Mouse (Mus musculus) forebrain, embryonic 11.5 days (tissue): ENCODE data around the gene Tdrd5. TPM values are rescaled to one million over a fixed set of nuclear protein-coding genes. Genes with fewer than 3 reads are reported as not detected.
"Not testable (repeated sequence)": the region's sequence is repeated elsewhere in the genome, so short reads cannot be mapped to it uniquely, and the experiment has no call there.

Experiments used
- ATAC-seq: fragments of 200-750 bp; cut with Nextera tagmentation; replicated peaks from 2 replicates; pipeline ENCODE4 v1.8.0; 2017; ENCODE audit warnings: moderate TSS enrichment; ENCODE audit not compliant: low FRiP score
- DNase-seq: peaks from one replicate; pipeline ENCODE4 v3.0.0-alpha.2; 2017; ENCODE audit warnings: low spot score
- H3K27ac ChIP-seq: fragments of 300-500 bp; sonication (generic); 2 replicates; pipeline ENCODE4 v1.5.1; 2014; ENCODE audit warnings: low read depth, low read length
- H3K27me3 ChIP-seq: fragments of 300-500 bp; sonication (generic); 2 replicates; pipeline ENCODE4 v1.6.1; 2014; ENCODE audit warnings: mild to moderate bottlenecking, low read length, mixed read lengths; ENCODE audit not compliant: control insufficient read depth, insufficient read depth
- H3K36me3 ChIP-seq: fragments of 300-500 bp; sonication (generic); 2 replicates; pipeline ENCODE4 v1.6.1; 2014; ENCODE audit warnings: mild to moderate bottlenecking, low read length, moderate library complexity, mixed read lengths; ENCODE audit not compliant: control insufficient read depth, insufficient read depth
- H3K4me1 ChIP-seq: fragments of 300-500 bp; sonication (generic); replicated peaks from 2 replicates; pipeline ENCODE4 v1.6.1; 2014; ENCODE audit warnings: low read length, mixed read lengths; ENCODE audit not compliant: control insufficient read depth, insufficient read depth
- H3K4me2 ChIP-seq: fragments of 300-500 bp; sonication (generic); 2 replicates; pipeline ENCODE4 v1.6.1; 2014; ENCODE audit warnings: low read depth, mild to moderate bottlenecking, low read length, moderate library complexity, mixed read lengths; ENCODE audit not compliant: severe bottlenecking
- H3K4me3 ChIP-seq: fragments of 300-500 bp; sonication (generic); 2 replicates; pipeline ENCODE4 v1.5.1; 2014; ENCODE audit warnings: low read depth, low read length
- H3K9ac ChIP-seq: fragments of 300-500 bp; sonication (generic); 2 replicates; pipeline ENCODE4 v1.6.1; 2014; ENCODE audit warnings: low read length
- H3K9me3 ChIP-seq: fragments of 300-500 bp; sonication (generic); 2 replicates; pipeline ENCODE4 v1.6.1; 2016; ENCODE audit warnings: low read length, mixed read lengths; ENCODE audit not compliant: control insufficient read depth
- WGBS: fragments of 180-500 bp; shearing (Covaris S2); extraction: QIAGEN DNeasy Blood & Tissue Kit; methylation state at CpG from one replicate; pipeline ENCODE4 v1.1.7; 2014; 5-methylcytosine and 5-hydroxymethylcytosine counted together
- polyA plus RNA-seq: library from polyadenylated mRNA; unstranded; fragments of >200 nt; fragmentation: Nextera tagmentation; extraction: Ambion mirVana; gene quantifications from 2 replicates; pipeline ENCODE4 v1.2.1, GENCODE M21; 2014

The Tdrd5 gene
- polyA plus RNA-seq, 1 experiment from 2014 or later: 0.32 TPM

- H3K9me3 ChIP-seq: no peaks in the 10 kb centered on the region
- H3K27me3 ChIP-seq: peaks cover 31% of the 10 kb centered on the region
- no peak overlapping the region for H3K9ac ChIP-seq
- ATAC-seq (no peak), DNase-seq (no peak)
- H3K27ac ChIP-seq: no peak overlapping the region
- H3K4me1 ChIP-seq: no peaks in the 10 kb centered on the region
- H3K4me3 ChIP-seq: no peak overlapping the region
- H3K36me3 ChIP-seq: no peaks in the 10 kb centered on the region
- 89% methylated on average over 1 of the region's 1 CpGs for WGBS
- no peak overlapping the region for H3K4me2 ChIP-seq
These were observed 5.1 kb upstream of the Tdrd5 start for GRCm38 (mm10) chr1:156308595-156308994.

- Histone ChIP-seq H3K4me1 (no peaks in the 10 kb centered on the region), H3K9me3 (no peaks in the 10 kb centered on the region), H3K27ac (no peak overlapping the region), H3K36me3 (no peaks in the 10 kb centered on the region), H3K27me3 (no peaks in the 10 kb centered on the region), H3K4me2 (no peak overlapping the region), H3K4me3 (no peak overlapping the region), H3K9ac (no peak overlapping the region)
- WGBS: 98% methylated on average over 6 of the region's 6 CpGs
- ATAC-seq (no peak), DNase-seq (no peak)
These were observed 13.4 kb downstream of the Tdrd5 start for GRCm38 (mm10) chr1:156290016-156290415.

GRCm38 (mm10) chr1:156289222-156289587 is 14.3 kb downstream of the Tdrd5 start:
- WGBS: 78% methylated on average over 9 of the region's 10 CpGs
- not testable (repeated sequence) for H3K9me3 ChIP-seq, ATAC-seq, H3K27ac ChIP-seq, H3K36me3 ChIP-seq, H3K9ac ChIP-seq, H3K27me3 ChIP-seq, H3K4me3 ChIP-seq, H3K4me1 ChIP-seq, DNase-seq, H3K4me2 ChIP-seq

DNA sequence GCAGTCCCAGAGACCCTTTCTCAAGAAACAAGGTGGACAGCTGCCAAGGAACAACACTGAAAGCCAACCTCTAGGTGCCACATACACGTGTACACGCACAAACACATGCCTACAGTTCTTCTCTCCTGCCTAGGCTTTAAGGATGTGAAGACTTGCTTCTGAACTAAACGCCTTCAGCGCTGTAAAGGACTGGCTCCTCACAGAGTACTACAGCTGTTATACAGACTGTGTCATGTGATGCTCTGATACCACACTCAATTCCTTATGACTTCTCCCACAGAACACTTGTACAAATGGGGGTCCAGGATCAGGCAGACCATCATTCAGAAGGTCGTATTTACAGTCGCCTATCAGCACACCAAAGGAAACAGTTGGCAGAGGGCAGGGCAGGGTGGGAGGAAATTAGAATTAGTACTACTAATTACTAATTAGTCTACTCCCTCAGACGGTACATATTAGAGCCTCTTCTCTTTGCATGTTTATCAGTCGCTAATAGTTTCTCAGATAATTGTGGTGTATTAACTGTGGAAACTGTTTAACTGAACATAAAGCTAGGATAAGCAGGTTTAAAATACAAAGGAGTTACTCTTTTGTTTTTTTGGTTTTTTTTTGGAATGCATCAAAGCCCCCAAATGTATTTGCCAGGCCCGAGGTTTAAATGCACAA is 14.8 kb downstream of the Tdrd5 start:
- H3K4me3 ChIP-seq: no peak overlapping the region

GRCm38 (mm10) chr1:156285541-156285896 is 17.9 kb downstream of the Tdrd5 start:
- H3K4me3 ChIP-seq: no peak overlapping the region
- no peak overlapping the region for H3K9ac ChIP-seq
- no peak overlapping the region for H3K27ac ChIP-seq
- H3K4me2 ChIP-seq: no peak overlapping the region
- 88% methylated on average over 5 of the region's 5 CpGs for WGBS
- no peaks in the 10 kb centered on the region for H3K4me1 ChIP-seq
- ATAC-seq (no peak), DNase-seq (no peak)
- H3K27me3 ChIP-seq: no peaks in the 10 kb centered on the region
- no peaks in the 10 kb centered on the region for H3K9me3 ChIP-seq
- no peaks in the 10 kb centered on the region for H3K36me3 ChIP-seq

More for the DNA sequence above, 14.8 kb downstream of the Tdrd5 start:
- Histone ChIP-seq H3K27me3 (no peaks in the 10 kb centered on the region), H3K9ac (no peak overlapping the region), H3K4me1 (no peaks in the 10 kb centered on the region), H3K27ac (no peak overlapping the region), H3K9me3 (no peaks in the 10 kb centered on the region), H3K36me3 (no peaks in the 10 kb centered on the region), H3K4me2 (no peak overlapping the region)
- ATAC-seq (no peak), DNase-seq (no peak)
- WGBS: 85% methylated on average over 9 of the region's 9 CpGs

- Histone ChIP-seq H3K36me3 (no peaks in the 10 kb centered on the region), H3K9me3 (no peaks in the 10 kb centered on the region)
- whole genome bisulfite sequencing: 57% methylated on average over 9 of the region's 9 CpGs
These were observed 18.5 kb downstream of the Tdrd5 start for GRCm38 (mm10) chr1:156284851-156285540.

GRCm38 (mm10) chr1:156284207-156284606 is 19.3 kb downstream of the Tdrd5 start:
- Histone ChIP-seq H3K4me1 (no peaks in the 10 kb centered on the region), H3K4me3 (no peak overlapping the region), H3K36me3 (no peaks in the 10 kb centered on the region), H3K27ac (no peak overlapping the region), H3K27me3 (no peaks in the 10 kb centered on the region), H3K9me3 (no peaks in the 10 kb centered on the region), H3K9ac (no peak overlapping the region), H3K4me2 (no peak overlapping the region)
- DNase-seq (no peak), ATAC-seq (no peak)
- WGBS: 87% methylated on average over 10 of the region's 10 CpGs

More at GRCm38 (mm10) chr1:156284851-156285540, 18.5 kb downstream of the Tdrd5 start:
- Histone ChIP-seq H3K4me2 (no peak overlapping the region), H3K4me3 (no peak overlapping the region), H3K9ac (no peak overlapping the region), H3K4me1 (no peaks in the 10 kb centered on the region), H3K27me3 (no peaks in the 10 kb centered on the region), H3K27ac (no peak overlapping the region)
- ATAC-seq (no peak), DNase-seq (no peak)

DNA sequence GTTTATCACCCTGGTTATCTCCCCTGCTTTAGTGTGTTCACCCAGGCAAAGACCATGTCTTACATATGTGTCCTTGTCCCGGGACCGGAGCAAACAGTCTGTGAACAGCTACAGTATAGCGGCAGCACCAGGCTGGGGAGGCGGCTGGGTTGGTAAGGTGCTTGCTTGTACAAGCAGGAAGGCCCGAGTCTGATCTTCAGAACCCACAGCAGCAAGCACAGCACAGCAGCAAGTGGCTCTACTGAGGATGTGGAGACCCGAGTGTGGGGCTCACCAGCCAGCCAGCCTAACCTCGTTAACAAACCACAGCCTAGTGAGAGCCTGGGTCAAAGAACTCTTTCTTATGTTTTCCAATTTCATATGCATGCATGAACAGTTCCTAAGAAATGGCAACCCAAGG is 23.3 kb downstream of the Tdrd5 start:
- H3K4me2 ChIP-seq: no peak overlapping the region
- no peak overlapping the region for H3K9ac ChIP-seq
- no peak overlapping the region for H3K27ac ChIP-seq
- no peaks in the 10 kb centered on the region for H3K36me3 ChIP-seq
- 81% methylated on average over 7 of the region's 7 CpGs for WGBS
- DNase-seq (no peak), ATAC-seq (no peak)
- no peaks in the 10 kb centered on the region for H3K4me1 ChIP-seq
- H3K9me3 ChIP-seq: no peaks in the 10 kb centered on the region
- no peak overlapping the region for H3K4me3 ChIP-seq
- no peaks in the 10 kb centered on the region for H3K27me3 ChIP-seq

- H3K4me2 ChIP-seq: no peak overlapping the region
- H3K9ac ChIP-seq: no peak overlapping the region
- no peaks in the 10 kb centered on the region for H3K4me1 ChIP-seq
- H3K4me3 ChIP-seq: no peak overlapping the region
- ATAC-seq: no peak
- no peak for DNase-seq
- no peaks in the 10 kb centered on the region for H3K36me3 ChIP-seq
- H3K27me3 ChIP-seq: no peaks in the 10 kb centered on the region
- H3K9me3 ChIP-seq: no peaks in the 10 kb centered on the region
- WGBS: 68% methylated on average over 7 of the region's 7 CpGs
- no peak overlapping the region for H3K27ac ChIP-seq
These were observed 29.8 kb downstream of the Tdrd5 start for GRCm38 (mm10) chr1:156273647-156274046.
